Mouse (Mus musculus) heart, postnatal 10 days (tissue): ENCODE results near the gene Gm20388. TPM values are rescaled to one million over a fixed set of nuclear protein-coding genes. Genes with fewer than 3 reads are reported as not detected.

Source experiments
- DNase-seq, 2 experiments: peaks; one replicate each; pipeline ENCODE4 v3.0.0; 2021
- intact Hi-C: fragments of 180-260 bp; cut with DNase I; formaldehyde crosslinking; loops from one replicate; pipeline ENCODE4 v1.15.1; 2025
- total RNA-seq, 2 experiments: library from RNA; stranded (reverse); gene quantifications; 2 replicates each; pipeline ENCODE4 v1.2.3; 2021

Gm20388 gene
- total RNA-seq, 2 experiments from 2014 or later = 2.0 to 2.2 TPM

GRCm38 (mm10) chr8:124077998-124078397 is 4167.4 kb downstream of the Gm20388 start:
- no peak for DNase-seq
- intact Hi-C loops = no loop called here

DNA sequence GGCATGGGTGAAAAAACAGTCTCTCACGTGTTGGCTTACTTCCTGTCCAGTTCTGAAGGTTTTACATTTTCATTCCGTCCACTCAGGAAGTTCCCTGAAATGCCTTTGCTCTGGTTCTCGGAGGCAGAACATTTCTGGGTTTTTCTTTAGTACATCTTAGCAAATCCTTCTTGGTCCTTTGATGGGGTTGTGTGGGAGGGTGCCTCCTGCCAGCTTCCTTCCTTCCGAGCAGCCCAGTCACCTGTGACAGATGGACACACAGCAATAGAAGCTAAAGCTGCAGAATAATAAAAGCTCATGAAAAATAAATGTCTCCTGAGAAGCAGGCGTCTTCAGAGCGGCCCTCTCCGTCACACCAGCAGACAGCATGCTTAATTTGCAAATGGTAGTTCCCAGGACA is 4168.3 kb downstream of the Gm20388 start:
- no peak for DNase-seq
- intact Hi-C loops = no loop called here

- DNase-seq = peak; percentile 34 to 41
- intact Hi-C loops = no loop called here
Observed at GRCm38 (mm10) chr8:124080467-124081326, 4170.1 kb downstream of the Gm20388 start.

DNA sequence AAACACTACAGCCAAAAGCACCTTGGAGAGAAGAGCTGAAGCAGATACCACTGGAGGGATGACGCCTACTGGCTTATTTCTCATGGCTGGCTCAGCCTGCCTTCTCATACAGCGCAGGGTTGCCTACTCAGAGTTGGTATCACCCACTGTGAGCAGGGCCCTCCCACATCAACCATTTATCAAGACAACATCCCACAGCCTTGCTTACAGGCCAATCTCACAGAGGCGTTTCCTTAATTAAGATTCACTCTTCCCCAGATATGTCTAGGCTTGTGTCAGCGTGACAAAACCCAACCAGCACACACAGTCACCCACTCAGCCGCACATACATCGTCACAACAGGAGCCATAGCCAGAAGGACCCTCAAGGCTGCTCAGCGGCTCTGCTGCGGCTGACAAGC is 4172.0 kb downstream of the Gm20388 start:
- no peak for DNase-seq
- intact Hi-C loops = no loop called here

- no peak for DNase-seq
- intact Hi-C loops = no loop called here
Observed at GRCm38 (mm10) chr8:124083611-124084010, 4173.0 kb downstream of the Gm20388 start.

GRCm38 (mm10) chr8:124085668-124086067 is 4175.0 kb downstream of the Gm20388 start:
- intact Hi-C loops = no loop called here
- DNase-seq = no peak

GRCm38 (mm10) chr8:124088092-124088613 is 4177.5 kb downstream of the Gm20388 start:
- no peak for DNase-seq
- intact Hi-C loops = no loop called here

DNA sequence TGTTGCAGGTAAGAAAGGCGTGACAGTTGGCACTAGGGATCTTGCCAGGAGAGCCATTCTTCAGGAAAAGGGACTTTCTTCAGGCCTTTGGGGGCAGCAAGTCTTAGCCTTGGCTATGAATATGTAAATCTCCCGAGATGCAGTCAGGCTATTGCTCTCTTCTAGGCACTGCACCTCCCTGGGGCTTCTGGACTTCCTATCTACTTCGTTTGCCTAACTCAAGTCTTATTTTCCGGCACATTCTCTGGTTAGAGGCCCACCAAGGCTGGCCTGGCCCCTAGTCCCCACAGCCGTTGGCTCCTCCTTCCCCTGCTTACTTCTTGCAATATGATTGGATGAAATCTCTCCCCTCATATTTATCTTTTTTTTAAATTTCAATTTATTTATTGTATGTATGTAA is 4178.4 kb downstream of the Gm20388 start:
- intact Hi-C loops = no loop called here
- DNase-seq = no peak

DNA sequence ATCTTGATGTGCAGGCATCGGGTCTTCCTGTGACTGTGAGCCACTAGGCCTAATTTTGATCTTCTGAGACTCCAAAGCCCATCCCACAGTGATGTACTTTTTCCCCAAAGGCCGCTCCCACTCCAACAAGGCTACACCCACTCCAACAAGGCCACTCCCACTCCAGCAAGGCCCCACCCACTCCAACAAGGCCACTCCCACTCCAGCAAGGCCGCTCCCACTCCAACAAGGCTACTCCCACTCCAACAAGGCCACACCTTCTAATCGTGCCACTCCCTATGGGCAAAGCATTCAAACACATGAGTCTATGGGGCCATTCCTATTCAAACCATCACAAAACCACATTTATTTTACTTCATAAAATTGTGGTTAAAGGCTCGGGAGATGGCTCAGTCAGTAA is 4179.8 kb downstream of the Gm20388 start:
- intact Hi-C loops = no loop called here
- DNase-seq = no peak

DNA sequence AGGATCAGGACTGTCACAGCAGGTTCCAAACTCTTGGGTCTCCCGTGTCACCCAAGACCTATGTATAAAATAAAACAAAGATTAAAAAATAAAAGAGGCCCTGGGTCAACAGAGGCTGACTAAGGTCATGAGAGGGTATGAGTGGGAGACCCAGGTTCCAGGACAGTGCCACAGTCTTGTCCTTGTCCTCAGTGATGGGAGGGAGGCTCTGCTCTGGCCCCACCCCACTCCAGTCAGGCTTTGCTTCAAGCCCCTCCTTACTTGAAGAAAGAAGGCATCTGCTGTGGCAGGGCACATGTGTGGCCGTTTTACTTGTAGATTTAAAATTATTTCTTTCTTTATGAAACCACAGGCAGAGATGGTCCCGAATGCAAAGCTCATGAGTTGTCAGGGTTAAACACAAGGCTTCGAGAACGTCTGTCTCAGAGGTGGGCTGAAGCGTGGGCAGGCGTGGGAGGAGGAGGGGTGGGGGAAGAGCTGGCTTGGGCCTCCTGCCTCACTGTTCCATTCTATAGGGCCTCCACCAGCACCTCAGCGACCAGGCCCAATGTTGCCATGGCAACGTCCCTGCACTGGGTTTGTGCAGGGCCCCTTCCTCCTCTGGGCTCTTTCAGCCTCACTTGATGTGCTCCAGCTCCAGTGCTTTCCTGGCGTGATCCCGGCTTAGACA is 4188.4 kb downstream of the Gm20388 start:
- DNase-seq = no peak
- intact Hi-C loops = no loop called here

- intact Hi-C loops = no loop called here
Observed at GRCm38 (mm10) chr8:124099623-124099965, 4189.0 kb downstream of the Gm20388 start.

DNA sequence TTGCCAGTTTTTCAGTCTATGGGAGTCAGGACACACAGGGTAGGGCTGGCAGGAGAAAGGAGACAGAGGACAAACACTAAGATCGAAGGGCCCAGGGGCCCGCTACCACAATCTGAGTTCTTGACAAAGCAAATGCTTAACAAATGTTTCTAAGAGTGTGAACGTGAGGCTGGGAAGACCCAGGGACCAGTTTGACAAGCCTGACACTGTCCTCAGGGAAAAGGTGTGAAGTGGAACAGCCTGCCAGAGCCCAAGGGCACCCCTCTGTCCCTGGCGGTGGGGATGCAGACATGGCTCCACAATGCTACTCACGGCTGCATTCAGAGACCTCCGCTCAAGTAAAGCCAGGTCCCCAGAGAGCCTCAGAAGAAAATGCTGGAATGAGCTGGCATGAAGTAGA is 4195.2 kb downstream of the Gm20388 start:
- DNase-seq = peak; percentile 10 to 24
- intact Hi-C loops = no loop called here

More at GRCm38 (mm10) chr8:124099623-124099965, 4189.0 kb downstream of the Gm20388 start:
- DNase-seq = no peak

DNA sequence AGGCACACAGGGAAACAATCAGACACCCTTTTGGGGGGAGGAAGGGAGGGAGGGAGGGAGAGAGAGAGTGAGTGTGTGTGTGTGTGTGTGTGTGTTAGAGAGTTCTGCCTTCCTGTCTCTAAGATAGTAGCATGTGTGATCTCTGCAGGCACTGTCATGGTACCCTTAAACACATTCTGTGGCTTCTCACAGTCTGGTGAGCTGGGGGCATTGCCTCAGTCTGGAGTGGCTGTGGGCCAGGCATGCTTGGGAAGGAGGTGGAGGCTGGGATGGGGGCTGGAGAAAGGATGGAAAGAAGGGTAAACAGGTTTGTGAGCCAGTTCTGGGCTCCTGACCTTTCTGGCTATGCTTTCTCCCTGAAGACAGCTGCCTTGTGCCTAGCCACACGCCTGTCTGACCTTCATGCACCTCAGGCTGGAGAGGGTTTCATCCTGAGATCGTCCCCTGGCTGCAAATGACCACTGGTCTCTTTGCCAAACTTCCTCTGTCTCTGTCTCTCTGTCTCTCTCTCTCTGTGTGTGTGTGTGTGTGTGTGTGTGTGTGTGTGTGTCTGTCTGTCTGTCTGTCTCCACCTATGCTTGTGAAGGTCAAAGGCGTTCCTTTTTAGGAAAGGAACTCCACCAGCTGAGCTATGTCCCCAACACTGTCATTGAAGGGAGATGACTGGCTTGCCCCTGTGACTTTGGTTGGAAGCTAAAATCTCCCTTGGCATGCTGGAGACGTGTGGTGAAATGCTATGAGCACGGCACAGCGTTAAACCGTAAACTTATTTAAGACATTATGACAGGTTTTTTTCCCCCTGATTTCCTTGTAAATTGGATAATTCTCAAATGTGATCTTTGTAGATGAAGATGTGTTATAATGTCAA is 4195.9 kb downstream of the Gm20388 start:
- peak; percentile 10 to 12 for DNase-seq
- intact Hi-C loops = no loop called here

DNA sequence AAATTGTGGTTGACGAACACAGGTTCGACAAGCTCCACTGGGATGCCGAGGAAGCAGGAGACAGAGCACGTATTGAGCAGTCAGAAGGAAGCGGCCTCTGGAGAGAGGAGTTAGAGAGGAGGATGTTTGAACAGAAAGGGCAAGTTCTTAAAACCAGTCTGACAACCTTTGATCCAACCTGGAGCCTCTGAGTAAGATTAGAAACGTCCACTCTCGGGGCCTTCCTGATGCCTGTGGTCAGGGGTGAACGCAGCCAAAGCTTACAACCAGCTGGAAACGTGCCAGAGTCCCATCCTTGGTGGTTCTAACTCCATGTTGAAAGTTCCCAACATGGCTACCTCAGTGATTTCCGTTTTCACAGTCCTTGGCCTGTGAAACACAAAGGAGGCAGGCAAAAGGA is 4202.5 kb downstream of the Gm20388 start:
- DNase-seq = no peak
- intact Hi-C loops = no loop called here

GRCm38 (mm10) chr8:124125241-124125640 is 4214.6 kb downstream of the Gm20388 start:
- intact Hi-C loops = no loop called here
- DNase-seq = no peak

GRCm38 (mm10) chr8:124137261-124137660 is 4226.6 kb downstream of the Gm20388 start:
- intact Hi-C loops = no loop called here
- no peak for DNase-seq

- no peak for DNase-seq
- intact Hi-C loops = no loop called here
Observed at GRCm38 (mm10) chr8:124140211-124140790, 4229.7 kb downstream of the Gm20388 start.

DNA sequence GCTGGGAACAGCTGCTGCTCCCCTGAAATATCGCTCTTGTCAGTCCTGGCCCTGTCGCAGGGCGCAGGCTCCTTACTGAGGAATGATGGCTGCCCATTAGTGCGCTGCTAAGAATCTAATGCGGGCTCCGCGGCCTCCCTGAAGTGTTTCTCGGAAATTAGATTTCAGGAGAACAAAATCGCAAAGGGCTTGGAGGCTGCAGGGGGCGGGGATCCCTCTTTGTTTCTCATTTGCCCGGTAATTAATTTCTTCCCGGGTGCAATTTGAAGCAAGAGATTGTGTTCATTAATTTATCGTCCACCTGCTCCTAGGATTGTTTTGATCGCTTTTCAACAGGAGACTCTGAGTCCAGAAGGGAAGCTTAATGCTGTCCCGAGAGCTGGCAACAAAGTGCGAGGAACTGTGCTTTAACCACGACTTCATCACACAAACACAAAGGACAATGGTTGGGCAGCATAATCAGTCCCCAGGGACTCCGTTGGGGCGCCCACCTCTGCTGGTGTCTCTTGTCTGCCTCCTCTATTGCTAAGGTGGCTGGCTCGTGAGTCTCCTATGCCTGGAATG is 4230.3 kb downstream of the Gm20388 start:
- DNase-seq = no peak
- intact Hi-C loops = no loop called here

DNA sequence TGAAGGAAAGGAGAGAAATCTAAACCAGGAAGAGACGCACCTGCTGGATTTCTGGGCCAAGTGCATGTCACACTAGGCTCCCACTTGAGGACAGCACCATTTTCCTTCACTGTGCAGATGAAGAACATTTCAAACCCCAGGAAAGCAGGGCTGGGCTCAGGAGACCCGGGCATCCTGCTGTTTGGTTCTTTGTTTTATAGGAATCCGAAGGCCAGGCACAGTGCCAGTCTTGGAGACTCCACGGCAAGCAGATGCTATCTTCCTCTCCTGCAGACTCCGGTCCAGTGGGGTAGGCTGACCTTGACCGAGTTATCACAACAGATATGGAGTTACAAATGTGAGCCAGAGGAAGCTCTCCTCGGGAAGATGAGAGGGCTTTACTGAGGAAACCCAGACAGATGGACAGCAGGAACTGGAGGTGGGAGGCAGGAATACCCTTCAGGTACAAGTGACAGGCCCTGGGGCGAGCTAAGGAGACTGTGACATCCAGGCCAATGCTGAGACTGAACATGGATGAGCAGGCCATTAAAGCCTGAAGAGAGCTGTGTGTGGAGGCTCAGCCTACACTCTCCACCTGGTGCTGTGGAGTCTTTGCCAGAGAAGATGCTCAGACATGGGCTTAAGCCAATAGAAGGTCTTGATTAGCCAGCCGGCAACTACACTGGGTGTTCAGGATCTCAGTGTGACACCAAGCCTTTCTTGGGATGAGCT is 4231.2 kb downstream of the Gm20388 start:
- intact Hi-C loops = no loop called here
- DNase-seq = no peak

DNA sequence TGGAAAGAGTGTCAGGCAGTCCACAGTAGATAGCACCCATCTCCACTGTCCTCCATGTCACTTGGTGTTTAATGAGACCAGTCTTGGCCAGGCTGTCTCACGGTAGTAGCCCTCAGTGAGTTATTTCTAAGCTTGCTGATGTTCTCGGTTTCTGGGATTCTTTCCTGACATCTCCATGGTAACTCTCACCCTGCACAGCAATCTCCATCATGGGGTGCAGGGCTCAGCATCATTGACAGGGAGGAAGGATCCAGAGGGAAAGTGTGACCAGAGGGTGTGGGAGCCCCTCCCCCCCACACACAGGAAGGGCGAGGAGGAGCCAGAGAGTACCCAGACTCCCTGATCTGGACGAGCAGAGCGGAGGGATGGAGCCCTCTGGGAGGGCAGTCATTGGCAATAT is 4232.4 kb downstream of the Gm20388 start:
- intact Hi-C loops = no loop called here
- no peak for DNase-seq
